Mouse (Mus musculus) cortical plate, adult 2 months (tissue): ENCODE results near the gene Fkbpl.

Source experiments
- CTCF ChIP-seq: fragments of 200-500 bp; IDR thresholded peaks from 2 replicates; pipeline ENCODE4 v1.5.1; 2011; ENCODE audit warnings: mild to moderate bottlenecking, control low read depth, low read length; ENCODE audit not compliant: insufficient read depth; ENCODE audit errors: extremely low read depth
- POLR2A ChIP-seq: fragments of 200-500 bp; IDR thresholded peaks from 2 replicates; pipeline ENCODE4 v1.6.1; 2011; ENCODE audit warnings: mild to moderate bottlenecking, low read length, control low read depth; ENCODE audit not compliant: insufficient read depth; ENCODE audit errors: extremely low read depth

DNA sequence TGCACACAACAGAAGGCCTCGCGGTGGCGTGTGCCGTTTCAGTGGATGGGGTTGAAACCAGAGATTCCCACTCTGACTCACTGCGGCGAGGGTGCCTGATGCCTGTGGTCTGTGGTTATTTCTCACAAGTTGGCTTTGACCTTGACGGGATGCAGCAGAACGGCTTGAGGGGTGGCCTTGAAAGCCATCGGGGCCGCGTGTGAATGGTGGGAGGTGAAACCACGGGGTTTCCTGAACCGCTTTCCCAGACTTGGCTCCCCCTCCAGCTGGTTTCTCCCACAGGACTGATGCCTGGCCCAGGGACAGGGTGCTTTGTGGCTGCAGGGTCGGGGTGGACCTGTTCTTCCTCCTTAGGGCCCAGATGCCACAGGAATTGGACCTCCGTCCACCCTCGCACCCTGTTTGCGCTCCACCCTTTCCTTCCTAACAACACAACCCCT, 36.6 kb downstream of the Fkbpl start:
- TF ChIP-seq CTCF (no peak), POLR2A (no peak)
